In genomic region chr4:141875481-141876108, GRCm38 (mm10) we compare ENCODE assay signal across 8 mouse cellular contexts. TPM values are rescaled to one million over a fixed set of nuclear protein-coding genes. Genes with fewer than 3 reads are reported as not detected.
DNase-seq lines count a peak whose midpoint lies in the region; ATAC-seq and TF ChIP-seq lines count a peak whose summit lies in the region.

No protein-coding gene starts in this region.

- H3K27me3 ChIP-seq in heart, embryonic 16.5 days (ENCODE audit: control insufficient read depth, insufficient read depth, low read length): no peaks in the 10 kb centered on the region
- no peaks in the 10 kb centered on the region for H3K27me3 ChIP-seq in hindbrain, embryonic 14.5 days (ENCODE audit: control insufficient read depth, insufficient read depth, low read length)
- H3K27me3 ChIP-seq in midbrain, embryonic 14.5 days (ENCODE audit: control insufficient read depth, insufficient read depth, low read length): no peaks in the 10 kb centered on the region

- TF ChIP-seq CTCF in bone marrow macrophage, adult 2 months (IDR thresholded peaks at IDR 0.05; ENCODE audit: low read depth, low read length): no peak

- peak overlapping the region; percentile 100 for H3K4me2 ChIP-seq in heart, embryonic 16.5 days (ENCODE audit: low read depth, low read length)
- H3K4me2 ChIP-seq in hindbrain, embryonic 14.5 days (replicated peaks): peak overlapping the region; percentile 81
- peak overlapping the region; percentile 92 for H3K4me2 ChIP-seq in midbrain, embryonic 14.5 days (ENCODE audit: low read length)

- WGBS in heart, embryonic 16.5 days: 7% methylated on average over 8 of the region's 8 CpGs
- WGBS in hindbrain, embryonic 14.5 days: 12% methylated on average over 8 of the region's 8 CpGs
- WGBS in midbrain, embryonic 14.5 days: 9% methylated on average over 8 of the region's 8 CpGs

- DNase-seq in heart, adult 8-10 months (ENCODE audit: low spot score): no peak
- DNase-seq in hindbrain, embryonic 14.5 days (ENCODE audit: low spot score): peak; percentile 38
- peak; percentile 67 for DNase-seq in midbrain, embryonic 14.5 days
- DNase-seq in spleen, postnatal 4 days (ENCODE audit: low spot score in 2 of 2): no peak
- no peak for DNase-seq in adrenal gland, postnatal 36 days
- no peak for DNase-seq in urinary bladder, postnatal 4 days (ENCODE audit: low spot score in 2 of 2)

- H3K27ac ChIP-seq in heart, embryonic 16.5 days (ENCODE audit: low read length): peak overlapping the region; percentile 24; the same call in 1 of the 2 replicates
- no peak overlapping the region for H3K27ac ChIP-seq in bone marrow macrophage, adult 2 months (ENCODE audit: insufficient read depth, low read depth, low read length)
- H3K27ac ChIP-seq in hindbrain, embryonic 14.5 days: peak overlapping the region; percentile 81
- H3K27ac ChIP-seq in midbrain, embryonic 14.5 days (replicated peaks; ENCODE audit: low read depth, low read length): peak overlapping the region; percentile 75

- no peak for TF ChIP-seq POLR2A in bone marrow macrophage, adult 2 months (IDR thresholded peaks at IDR 0.05; ENCODE audit: borderline replicate concordance, low read depth, low read length)

- no peak overlapping the region; the same call in 1 of the 2 replicates for H3K9ac ChIP-seq in heart, embryonic 16.5 days (ENCODE audit: low read length)
- H3K9ac ChIP-seq in hindbrain, embryonic 14.5 days: peak overlapping the region; percentile 76
- peak overlapping the region; percentile 83; the same call in 1 of the 2 replicates for H3K9ac ChIP-seq in midbrain, embryonic 14.5 days (replicated peaks; ENCODE audit: low read length)

- H3K36me3 ChIP-seq in heart, embryonic 16.5 days (ENCODE audit: control insufficient read depth, insufficient read depth): 0 out of 2 replicates have a peak, but pooled peaks cover 2% of the 10 kb centered on the region
- no peaks in the 10 kb centered on the region for H3K36me3 ChIP-seq in hindbrain, embryonic 14.5 days (replicated peaks; ENCODE audit: control insufficient read depth, insufficient read depth)
- H3K36me3 ChIP-seq in midbrain, embryonic 14.5 days (ENCODE audit: control insufficient read depth, insufficient read depth, low read length): 0 out of 2 replicates have a peak, but pooled peaks cover 4% of the 10 kb centered on the region

- H3K4me3 ChIP-seq in heart, embryonic 16.5 days (ENCODE audit: low read length): peak overlapping the region; percentile 80
- peak overlapping the region; percentile 77 for H3K4me3 ChIP-seq in bone marrow macrophage, adult 2 months (ENCODE audit: insufficient read depth, low read length)
- H3K4me3 ChIP-seq in hindbrain, embryonic 14.5 days (replicated peaks; ENCODE audit: low read length): peak overlapping the region; percentile 76
- H3K4me3 ChIP-seq in midbrain, embryonic 14.5 days (replicated peaks; ENCODE audit: low read depth, low read length): peak overlapping the region; percentile 72

- H3K4me1 ChIP-seq in heart, embryonic 16.5 days (ENCODE audit: control insufficient read depth, insufficient read depth, low read length): peaks cover 37% of the 10 kb centered on the region
- H3K4me1 ChIP-seq in bone marrow macrophage, adult 2 months (ENCODE audit: control insufficient read depth, insufficient read depth, low read length): peaks cover 13% of the 10 kb centered on the region
- H3K4me1 ChIP-seq in hindbrain, embryonic 14.5 days (replicated peaks; ENCODE audit: control insufficient read depth, insufficient read depth, low read length): peaks cover 35% of the 10 kb centered on the region
- peaks cover 42% of the 10 kb centered on the region for H3K4me1 ChIP-seq in midbrain, embryonic 14.5 days (ENCODE audit: control insufficient read depth, insufficient read depth, low read length)

- ATAC-seq in heart, embryonic 16.5 days (replicated peaks; ENCODE audit: extremely low read depth, insufficient read depth, low FRiP score): no peak
- ATAC-seq in hindbrain, embryonic 14.5 days (ENCODE audit: low FRiP score): 0 out of 2 replicates have a peak, but pooled peaks have one; percentile 23
- peak; percentile 25; the same call in 1 of the 2 replicates for ATAC-seq in midbrain, embryonic 14.5 days (ENCODE audit: low FRiP score, low TSS enrichment)

- H3K9me3 ChIP-seq in heart, embryonic 16.5 days (replicated peaks; ENCODE audit: control insufficient read depth, low read length): no peaks in the 10 kb centered on the region
- H3K9me3 ChIP-seq in hindbrain, embryonic 14.5 days (ENCODE audit: control insufficient read depth, low read length): no peaks in the 10 kb centered on the region
- H3K9me3 ChIP-seq in midbrain, embryonic 14.5 days (ENCODE audit: control insufficient read depth, low read length): no peaks in the 10 kb centered on the region

RNA-seq across cellular contexts. Expression of gene Efhd2, which starts 0.9 kb away (rescaled TPM):
- polyA plus RNA-seq in heart, embryonic 16.5 days (2015; fragmentation: Nextera tagmentation; extraction: Ambion mirVana): 79.2 and 80.4 TPM in 2 replicates
- 10 to 100 TPM; 18.1 to 21.4 (median 19.6) TPM for total RNA-seq in heart, adult 8-10 months (2022)
- polyA plus RNA-seq in bone marrow macrophage, adult 2 months (2012; ENCODE audit: insufficient read depth, insufficient read length, missing spikeins): 491 and 499 TPM in 2 replicates
- polyA plus RNA-seq in hindbrain, embryonic 14.5 days (2014; fragmentation: Nextera tagmentation; extraction: Ambion mirVana): 44.7 and 46.7 TPM in 2 replicates
- polyA plus RNA-seq in midbrain, embryonic 14.5 days (2014; fragmentation: Nextera tagmentation; extraction: Ambion mirVana): 53.8 and 54.0 TPM in 2 replicates
- total RNA-seq in adrenal gland, postnatal 36 days (2021): 10 to 100 TPM; 23.1 to 29.1 TPM

RNA-seq across cellular contexts. Expression of gene Ctrc, which starts 29.4 kb away (rescaled TPM):
- polyA plus RNA-seq in heart, embryonic 16.5 days (2015; fragmentation: Nextera tagmentation; extraction: Ambion mirVana): not detected in 2 replicates
- total RNA-seq in heart, adult 8-10 months (2022): not detected
- not detected in 2 replicates for polyA plus RNA-seq in bone marrow macrophage, adult 2 months (2012; ENCODE audit: insufficient read depth, insufficient read length, missing spikeins)
- not detected in 2 replicates for polyA plus RNA-seq in hindbrain, embryonic 14.5 days (2014; fragmentation: Nextera tagmentation; extraction: Ambion mirVana)
- not detected in 2 replicates for polyA plus RNA-seq in midbrain, embryonic 14.5 days (2014; fragmentation: Nextera tagmentation; extraction: Ambion mirVana)
- not detected for total RNA-seq in adrenal gland, postnatal 36 days (2021)

RNA-seq across cellular contexts. Expression of gene Cela2a, which starts 49.6 kb away (rescaled TPM):
- 0.63 TPM in 1 of 2 replicates, not detected in the other for polyA plus RNA-seq in heart, embryonic 16.5 days (2015; fragmentation: Nextera tagmentation; extraction: Ambion mirVana)
- total RNA-seq in heart, adult 8-10 months (2022): 1 to 10 TPM in 1 of 4 experiments, not detected in 3; 1.0 TPM
- polyA plus RNA-seq in bone marrow macrophage, adult 2 months (2012; ENCODE audit: insufficient read depth, insufficient read length, missing spikeins): not detected in 2 replicates
- not detected in 2 replicates for polyA plus RNA-seq in hindbrain, embryonic 14.5 days (2014; fragmentation: Nextera tagmentation; extraction: Ambion mirVana)
- polyA plus RNA-seq in midbrain, embryonic 14.5 days (2014; fragmentation: Nextera tagmentation; extraction: Ambion mirVana): not detected in 2 replicates
- not detected for total RNA-seq in adrenal gland, postnatal 36 days (2021)

Comparison
In these comparisons a context has a peak if more than half of its experiments do, and no peak if none do; other contexts are left out.
1. DNase-seq: peak in hindbrain, embryonic 14.5 days (single experiment) and midbrain, embryonic 14.5 days (single experiment); none in heart, adult 8-10 months (single experiment), spleen, postnatal 4 days (0 of 2), adrenal gland, postnatal 36 days (0 of 2) and urinary bladder, postnatal 4 days (0 of 2).
2. Peak in every context shown above with its lines, with median percentiles within 50 percentile points of each other: H3K4me2 ChIP-seq and H3K4me3 ChIP-seq.